Mouse (Mus musculus) heart, adult 11 months (tissue): ENCODE results near the gene Tent4b.

ENCODE experiments used
- DNase-seq: peaks from one replicate; pipeline ENCODE4 v3.0.0; 2022

Tent4b gene

DNA sequence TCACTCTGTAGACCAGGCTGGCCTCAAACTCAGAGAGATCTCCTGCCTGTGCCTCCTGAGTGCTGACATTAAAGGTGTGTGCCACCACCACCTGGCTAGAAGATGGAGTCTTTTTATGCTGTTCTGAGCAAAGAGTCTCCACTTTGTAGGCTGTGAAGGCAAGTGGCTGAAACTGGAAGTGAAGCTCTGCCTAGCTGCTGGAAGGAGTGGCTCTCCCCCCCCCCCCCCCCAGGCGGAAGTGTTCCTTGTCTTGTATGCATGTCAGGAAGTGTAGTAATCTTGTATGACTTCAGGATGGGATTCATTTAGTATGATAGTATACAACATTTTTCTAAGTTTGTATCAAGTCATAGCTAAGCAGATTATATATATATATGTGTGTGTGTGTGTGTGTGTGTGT lies 29.8 kb downstream of the Tent4b start:
- no peak for DNase-seq

DNA sequence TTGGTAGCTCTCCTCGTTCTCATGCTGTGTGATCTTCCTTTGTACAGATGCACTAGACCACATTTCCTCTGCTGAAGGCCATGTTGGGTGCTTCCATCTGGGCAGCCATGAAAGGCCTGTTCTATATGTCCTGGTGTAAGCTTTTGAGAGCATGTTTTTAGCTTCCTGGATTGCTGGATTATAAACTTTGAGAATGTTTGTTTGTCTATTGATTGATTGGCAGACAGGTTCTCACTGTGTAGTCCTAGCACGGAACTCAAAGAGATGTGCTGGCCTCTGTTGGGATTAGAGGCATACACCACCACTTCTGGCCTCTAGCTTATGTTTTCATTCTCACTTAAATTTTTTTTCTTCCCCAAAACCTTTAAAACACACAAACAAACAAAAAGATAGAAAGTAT lies 37.7 kb downstream of the Tent4b start:
- DNase-seq: no peak

DNA sequence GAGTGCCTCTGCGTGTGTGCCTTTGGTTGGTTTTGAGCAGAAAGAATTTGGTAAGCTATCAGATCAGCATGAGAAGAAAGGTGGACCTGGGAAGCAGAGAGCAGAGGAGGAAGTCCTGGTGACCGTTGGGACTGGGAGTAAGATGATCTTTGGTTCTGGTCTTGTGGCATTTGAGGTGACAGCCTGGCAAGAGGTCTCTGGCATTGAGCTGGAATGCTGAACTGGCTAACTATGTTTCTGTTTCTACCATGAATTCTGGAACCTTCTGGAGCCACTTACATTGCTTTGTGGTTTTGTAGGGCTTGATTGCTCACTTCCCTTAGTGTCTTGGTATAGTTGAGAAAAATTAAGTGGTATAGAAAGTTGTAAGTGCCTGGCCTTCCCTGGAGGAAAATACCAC lies 38.6 kb downstream of the Tent4b start:
- no peak for DNase-seq

DNA sequence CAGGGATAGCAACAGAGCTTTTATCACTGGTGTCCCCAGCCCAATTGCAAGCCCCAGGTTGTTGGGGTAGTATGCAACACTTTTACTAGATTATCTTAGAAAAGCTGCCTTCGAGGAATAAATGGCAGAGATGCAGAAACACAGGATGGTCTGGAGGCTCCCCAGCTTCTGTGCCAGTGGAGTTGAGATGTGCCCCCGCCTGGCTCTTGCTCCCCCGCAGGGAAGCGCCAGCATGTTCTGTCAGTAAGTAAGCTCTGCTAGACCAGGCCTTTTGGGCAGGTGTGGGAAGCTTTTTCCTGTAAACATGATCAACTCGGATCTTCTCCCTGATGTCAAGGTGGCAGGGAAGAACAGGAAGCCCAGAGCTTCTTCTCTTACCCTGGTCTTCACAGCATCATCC lies 40.3 kb downstream of the Tent4b start:
- no peak for DNase-seq

DNA sequence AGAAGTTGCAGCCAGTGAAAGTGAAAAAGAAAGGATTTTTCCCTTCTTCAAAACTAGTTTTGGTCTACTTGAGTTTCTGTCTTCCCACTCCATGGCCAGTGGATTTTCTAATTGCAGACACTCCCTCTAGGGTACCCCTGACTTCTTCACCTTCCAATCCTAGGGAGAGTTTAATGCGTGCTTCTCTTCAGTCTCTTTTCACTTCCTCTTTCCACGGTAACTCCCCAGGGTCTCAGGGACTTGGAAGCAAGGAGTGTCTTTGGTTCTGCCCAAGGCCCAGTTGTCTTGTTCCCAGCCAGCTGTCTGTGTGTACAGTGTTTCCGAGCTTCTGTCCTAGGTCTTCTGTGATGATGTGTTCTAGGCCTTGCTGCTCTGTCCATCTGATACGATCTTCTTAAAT lies 42.9 kb downstream of the Tent4b start:
- no peak for DNase-seq

DNA sequence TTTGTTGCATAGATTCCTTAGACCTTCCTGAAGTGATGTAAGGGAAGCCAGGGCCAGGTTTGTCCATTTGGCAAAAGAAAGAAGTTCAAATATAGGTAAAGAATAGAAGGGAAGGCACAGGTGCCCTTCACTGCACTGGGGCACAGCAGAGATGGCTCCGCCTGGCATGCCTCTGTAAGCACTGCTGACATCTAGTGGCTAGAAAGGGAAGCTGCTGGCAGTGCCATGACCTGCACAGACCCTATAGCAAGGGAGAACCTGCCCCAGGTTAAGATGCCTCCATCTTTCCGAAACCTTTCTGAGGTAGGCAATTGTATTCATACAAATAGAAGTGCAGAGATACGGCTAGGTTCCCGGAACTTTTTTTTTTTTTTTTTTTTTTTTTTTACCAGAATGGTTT lies 45.3 kb downstream of the Tent4b start:
- peak; percentile 94 for DNase-seq

DNA sequence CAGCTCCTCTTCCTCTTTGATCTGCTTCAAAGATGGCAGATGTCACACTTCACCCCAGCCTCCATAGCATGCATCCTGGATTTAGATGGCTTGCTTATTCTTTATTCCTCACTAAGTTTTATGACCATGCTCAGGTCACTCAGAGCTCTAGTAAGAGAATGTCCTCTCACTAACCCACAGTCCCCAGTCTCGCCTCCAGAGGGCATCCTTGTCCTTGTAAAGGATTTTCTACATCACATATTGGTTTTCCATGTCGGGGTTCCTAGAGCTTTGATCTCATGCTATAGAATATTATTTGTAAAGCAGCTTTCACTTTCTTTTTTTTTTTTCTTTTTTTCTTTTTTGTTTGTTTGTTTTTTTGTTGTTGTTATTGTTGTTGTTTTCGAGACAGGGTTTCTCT lies 53.8 kb downstream of the Tent4b start:
- no peak for DNase-seq

DNA sequence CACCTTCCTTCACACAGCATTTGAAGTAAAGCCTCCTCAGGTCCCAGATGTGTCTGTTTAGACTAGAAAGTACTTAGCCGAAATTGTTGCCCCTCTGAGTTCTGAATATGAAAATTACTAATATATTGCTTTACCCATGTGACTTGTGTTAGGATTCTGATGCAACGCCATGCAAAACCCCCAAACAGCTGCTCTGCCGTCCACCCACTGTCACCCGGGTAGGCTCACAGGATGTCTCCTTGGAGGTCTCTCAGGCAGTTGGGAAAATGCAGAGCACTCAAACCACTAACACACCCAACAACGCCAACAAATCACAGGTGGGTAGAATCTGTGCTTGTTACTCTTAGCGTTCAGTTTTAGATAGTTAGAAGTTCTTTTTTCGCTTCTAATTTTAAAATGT lies 55.9 kb downstream of the Tent4b start:
- DNase-seq: no peak

DNA sequence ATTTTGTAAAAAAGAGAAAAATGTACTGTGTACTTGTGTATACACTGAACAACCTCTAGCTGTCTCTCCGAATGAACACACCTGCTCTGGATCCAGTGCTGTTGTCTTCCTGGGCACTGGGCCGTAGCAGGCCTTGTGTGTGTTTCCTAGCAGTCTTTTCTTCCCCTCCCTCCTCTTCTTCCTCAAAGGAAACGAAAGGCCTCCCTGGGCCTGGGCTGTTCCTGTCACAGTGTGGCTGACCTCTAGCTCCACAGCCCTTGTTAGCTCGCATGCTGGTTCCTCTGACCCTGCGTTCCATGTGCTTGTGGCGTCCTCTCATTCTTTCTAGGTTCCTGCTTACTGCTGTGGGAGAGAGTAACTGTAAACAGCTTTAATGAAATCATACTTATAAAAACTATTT lies 59.0 kb downstream of the Tent4b start:
- peak; percentile 68 for DNase-seq

DNA sequence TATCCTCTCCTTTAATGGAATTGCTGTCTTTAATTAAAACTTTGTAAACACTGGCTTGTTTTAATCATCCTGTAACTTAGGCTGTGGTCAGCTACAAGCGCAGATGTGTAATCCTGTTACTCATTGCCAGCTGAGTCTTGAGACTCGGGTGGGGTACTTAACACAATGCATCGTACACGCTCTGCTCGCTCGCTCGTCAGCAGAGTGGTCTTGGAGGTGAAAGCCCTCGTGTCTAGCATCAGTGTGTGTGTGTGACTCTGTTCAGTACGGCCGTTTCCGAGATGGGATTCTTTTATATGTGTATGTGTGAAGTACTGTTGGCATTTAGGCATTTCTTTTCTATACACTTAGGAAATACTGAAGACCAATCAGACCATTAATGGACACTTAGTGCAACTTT lies 59.5 kb downstream of the Tent4b start:
- peak; percentile 60 for DNase-seq

DNA sequence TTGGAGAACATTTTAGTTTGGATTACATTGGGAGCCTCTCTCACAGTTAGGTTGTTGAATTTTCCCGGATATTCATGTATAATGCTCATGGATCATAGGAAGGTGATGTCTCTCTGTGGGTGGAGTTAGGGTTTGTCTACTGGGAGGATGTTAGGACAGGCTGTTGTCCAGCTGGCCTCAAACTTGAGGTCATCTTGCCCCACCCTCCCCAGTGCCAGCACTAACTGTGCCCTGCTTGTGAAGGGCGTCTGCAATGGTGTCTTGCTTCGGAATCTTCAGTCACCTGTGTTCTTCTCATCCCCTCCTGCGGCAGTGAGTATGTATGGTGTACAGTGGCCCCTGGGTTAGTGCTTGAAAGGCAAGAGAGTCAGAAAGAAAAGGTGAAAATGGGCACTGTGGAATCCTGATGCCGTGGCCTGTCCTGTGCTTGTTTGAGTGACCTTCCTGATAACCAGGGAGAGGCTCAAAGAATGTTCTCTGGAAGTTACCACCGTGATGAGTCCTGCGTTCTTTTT lies 61.5 kb downstream of the Tent4b start:
- DNase-seq: peak; percentile 88

DNA sequence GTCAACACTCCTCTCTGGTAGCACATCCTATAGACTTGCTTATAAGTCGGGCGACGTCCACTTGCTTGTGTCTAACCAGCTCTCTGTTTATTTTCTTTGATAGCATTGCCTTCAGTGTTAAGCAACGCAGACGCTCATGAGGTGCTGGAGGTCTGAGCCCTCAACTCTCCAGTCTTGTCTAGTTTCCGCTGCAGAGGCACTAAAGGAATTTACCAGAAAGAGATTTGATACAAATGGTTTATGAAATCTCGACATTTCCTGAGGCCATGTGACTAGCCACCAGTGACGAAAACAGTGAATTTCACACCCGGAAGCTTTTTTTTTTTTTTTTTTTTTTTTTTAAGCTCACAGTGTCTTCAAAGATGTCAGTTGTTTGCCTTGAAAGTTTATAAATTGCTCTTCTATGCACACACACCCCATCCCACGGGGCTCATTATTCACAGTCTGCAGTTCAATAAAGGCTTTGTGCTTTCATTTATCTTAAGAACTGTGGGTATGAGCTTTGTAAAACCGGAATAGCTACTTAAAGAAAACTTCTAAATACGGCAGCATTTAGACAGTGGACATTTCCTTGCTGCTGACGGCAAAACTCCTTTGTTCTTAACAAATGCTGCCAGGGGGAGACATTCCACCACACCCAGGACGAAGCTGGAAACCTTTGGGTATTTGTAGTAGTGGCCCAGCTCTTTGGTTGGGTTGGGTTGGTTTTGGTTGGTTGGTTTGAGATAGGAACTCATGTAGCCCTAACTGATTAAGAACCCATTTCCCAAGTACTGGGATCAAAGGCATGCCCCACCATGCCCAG lies 64.0 kb downstream of the Tent4b start:
- peak; percentile 24 for DNase-seq

DNA sequence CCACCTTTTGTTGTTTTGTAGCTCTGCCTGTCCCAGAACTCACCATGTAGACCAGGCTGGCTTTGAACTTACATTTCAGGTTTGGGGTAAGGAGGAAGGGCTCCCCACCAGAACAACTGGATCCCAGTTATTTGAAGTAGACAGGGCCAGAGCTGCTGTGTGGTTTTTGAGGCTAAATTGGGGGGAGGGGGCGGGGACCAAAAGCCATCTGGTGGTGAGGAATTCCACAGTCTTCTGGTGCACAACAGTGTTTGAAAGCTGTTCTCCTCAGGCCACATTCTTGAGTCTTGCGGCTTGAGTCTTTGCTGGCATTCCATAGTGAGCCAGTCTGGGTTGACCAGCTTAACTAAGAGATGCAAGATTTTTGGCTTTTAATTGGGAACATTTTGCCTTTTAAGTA lies 66.5 kb downstream of the Tent4b start:
- DNase-seq: peak; percentile 61

DNA sequence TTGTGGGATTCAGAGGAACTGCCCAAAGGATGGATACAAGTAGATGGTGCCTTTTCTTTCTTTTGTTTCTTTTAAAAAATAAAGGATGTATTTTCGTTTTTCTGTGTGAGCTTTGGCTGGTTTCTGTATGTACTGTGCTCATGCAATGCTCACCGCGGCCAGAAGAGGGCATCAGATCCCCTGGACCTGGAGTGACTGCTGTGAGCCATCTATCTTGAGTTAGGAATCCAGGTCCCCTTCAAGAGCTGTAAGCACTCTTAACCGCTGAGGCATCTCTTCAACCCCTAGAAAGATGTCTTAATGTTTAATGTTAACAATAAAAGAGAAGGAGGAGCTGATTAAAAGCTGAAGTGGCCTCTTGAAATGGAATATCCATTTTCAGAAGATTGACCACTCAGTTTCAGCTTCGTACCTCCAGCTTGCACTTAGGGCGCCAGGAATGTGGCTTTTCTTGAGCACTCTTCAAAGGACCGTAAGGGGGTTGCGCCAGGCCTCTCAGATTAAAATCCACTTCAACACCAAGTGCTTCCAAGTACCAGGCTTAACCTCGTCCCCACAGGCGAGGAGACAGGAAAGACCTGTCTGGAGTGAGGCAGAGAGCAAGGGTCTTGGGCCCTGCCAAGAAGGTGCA lies 67.3 kb downstream of the Tent4b start:
- peak; percentile 94 for DNase-seq

DNA sequence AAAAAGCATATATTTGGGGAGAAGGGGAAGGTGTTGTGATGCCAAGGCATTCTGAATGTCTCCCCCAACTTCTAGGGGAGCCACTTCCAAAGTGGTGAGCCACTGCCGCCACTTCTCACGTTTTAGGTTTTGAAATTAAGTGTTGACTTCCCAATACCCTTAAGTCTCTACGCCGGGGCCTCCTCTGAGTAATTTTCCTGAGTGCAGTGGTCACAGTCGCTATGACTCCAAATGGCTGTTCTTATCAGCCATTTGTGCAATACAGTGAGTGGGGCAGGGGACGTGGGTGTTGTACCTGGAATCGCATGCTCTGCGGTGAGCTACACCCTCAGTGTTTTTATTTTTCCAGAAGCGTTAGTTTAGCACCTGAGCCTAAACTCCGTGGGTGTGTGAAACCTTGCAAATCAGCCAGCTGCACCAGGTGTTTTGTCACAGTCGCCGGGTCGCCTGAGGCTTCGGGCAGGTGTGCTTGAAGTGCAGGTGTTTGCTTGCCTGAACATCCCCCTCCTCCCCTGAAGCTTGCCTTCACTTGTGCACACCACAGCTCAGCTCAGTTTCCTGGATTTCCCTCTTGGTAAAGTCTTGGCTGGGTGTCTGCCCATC lies 67.9 kb downstream of the Tent4b start:
- DNase-seq: peak; percentile 89

DNA sequence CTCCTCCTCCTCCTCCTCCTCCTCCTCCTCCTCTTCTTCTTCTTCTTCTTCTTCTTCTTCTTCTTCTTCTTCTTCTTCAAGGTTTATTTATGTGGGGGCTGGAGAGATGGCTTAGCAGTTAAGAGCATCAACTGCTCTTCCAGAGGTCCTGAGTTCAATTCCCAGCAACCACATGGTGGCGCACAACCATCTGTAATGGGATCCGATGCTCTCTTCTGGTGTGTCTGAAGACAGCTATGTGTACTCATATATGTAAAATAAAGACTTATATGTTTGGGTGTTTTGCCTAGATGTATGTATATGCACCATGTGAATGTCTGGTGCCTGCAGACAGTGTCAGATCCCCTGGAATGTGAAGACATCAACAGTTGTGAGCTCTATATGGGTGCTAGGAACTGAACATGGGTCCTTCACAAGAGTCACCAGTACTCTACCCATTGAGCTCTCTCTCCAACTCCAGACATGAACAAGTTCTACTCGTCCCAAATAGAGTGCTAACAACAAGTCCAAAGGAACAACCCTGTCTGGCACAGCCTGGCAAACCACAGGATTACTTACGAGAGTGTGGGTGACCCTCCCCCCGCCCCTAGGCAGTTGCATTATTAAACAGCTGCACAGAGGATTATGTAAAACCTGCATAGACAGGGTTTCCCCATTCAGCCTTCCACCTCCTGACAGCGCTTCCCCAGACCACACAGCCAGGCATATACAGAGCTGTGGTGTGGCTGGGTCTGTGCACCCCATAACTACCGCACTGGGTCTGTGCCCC lies 70.3 kb downstream of the Tent4b start:
- peak; percentile 83 for DNase-seq

DNA sequence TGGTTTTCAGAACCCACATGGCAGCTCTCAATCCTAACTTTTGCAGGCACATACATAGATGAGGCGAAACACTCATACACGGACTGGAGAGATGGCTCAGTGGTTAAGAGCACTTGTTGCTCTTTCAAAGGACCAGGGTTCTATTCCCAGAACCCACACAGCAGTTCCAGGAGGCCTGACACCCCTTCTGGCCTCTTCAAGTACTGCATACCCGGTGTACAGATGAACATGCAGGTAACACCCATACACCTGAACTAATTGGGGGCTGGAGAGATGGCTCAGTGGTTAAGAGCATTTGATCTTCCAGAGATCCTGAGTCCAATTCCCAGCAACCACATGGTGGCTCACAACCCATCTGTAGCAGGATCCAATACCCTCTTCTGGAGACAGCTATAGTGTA lies 71.1 kb downstream of the Tent4b start:
- peak; percentile 64 for DNase-seq

DNA sequence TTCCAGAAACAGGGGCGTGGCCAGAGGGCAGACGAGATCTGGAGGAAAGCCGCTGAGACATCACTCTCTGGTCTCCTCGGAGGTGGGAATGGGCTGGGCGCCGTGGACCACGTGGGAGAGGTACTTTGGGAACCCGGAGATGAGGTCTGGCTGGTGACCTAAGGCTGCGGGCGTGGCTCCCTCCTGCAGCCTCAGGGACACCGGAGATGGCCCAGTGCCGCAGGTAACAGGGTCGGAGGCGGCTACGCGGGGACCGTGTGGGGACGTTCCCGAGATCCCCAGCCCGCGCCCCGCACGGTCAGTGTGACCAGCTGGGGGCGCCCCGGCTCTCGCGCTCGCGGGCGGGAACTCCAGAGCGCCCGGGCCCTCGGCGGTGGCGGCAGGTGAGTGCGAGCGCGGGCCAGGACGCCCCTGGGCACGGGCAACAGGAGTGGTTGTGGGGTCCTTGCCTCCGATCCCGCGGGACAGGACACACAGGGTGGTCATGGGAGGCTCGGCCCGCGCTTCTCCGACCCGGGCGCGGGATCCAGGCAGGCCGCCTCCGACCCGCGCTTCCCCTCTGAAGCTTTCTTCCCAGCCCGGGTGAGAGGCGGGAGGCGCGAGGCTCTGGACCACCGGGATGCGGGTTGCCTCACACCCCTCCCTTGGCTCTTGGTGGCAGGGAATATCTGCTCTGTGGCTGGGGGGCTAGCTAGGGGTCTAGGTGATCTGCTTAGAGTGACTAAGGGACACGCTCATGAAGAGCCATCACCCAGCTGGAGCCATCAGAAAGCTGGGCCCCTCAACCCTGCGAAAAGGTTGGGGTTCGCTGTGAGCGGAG lies 73.4 kb downstream of the Tent4b start, which contains the start of gene Adcy7:
Gene Adcy7 (plus strand): TSS at position 173 of the 820 bp plus-strand sequence.
- DNase-seq: peak; percentile 96

DNA sequence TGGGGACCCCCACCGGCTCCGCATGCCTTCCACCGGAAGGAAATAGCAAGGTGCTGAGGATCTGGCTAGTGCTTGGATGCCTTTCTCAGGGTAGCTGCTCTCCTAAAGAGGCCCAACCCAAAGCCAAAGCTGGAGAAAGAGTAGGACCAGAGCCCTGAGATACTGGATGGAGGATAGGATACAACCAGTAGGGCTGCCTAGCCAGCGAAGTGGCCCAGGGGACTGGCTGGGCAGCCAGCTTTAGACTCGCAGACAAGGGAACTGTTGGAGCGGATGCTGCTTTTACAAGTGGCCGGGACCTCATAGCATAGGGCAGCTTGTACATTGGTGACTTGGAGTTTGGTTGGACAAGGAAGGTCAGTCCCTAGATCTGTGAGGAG lies 74.0 kb downstream of the Tent4b start:
- peak; percentile 94 for DNase-seq

DNA sequence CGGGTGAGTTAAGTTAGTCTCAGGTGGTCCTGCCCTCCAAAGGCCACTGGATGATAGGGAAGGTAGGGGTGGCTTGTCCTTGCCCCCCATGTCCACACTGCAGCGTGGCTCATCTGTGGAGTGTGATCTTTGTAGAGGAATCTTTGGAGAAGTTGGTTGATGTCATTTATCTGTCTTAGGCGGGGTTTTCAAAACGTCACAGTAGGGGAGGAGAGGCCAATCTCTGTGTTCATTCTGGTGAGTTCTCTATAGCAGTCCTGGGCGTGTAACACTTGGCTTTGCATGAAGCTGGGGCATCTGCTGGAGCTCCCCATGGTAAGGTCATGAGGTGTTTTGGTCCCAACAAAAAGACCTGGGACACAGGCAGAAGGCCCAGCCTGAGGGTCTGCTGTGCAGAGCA lies 75.1 kb downstream of the Tent4b start:
- DNase-seq: no peak

DNA sequence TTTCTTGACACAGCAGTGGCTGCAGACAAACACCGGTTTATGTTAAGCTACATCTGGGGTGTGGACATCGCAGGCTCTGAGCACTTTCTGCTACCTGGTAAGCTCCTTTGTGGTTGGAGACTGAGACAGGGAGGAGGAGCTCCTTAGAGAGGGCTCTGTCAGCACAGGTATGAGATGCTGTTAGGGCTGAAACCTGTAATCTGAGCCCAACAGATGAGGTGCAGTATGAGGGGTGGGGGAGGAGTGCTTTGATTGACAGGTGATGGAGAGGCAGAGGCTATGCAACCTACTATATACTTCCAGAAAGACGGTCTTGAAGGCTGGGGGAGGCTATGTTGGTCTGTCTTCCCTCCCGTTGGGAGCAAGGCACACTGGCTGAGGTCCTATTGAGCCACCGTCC lies 80.2 kb downstream of the Tent4b start:
- DNase-seq: no peak

DNA sequence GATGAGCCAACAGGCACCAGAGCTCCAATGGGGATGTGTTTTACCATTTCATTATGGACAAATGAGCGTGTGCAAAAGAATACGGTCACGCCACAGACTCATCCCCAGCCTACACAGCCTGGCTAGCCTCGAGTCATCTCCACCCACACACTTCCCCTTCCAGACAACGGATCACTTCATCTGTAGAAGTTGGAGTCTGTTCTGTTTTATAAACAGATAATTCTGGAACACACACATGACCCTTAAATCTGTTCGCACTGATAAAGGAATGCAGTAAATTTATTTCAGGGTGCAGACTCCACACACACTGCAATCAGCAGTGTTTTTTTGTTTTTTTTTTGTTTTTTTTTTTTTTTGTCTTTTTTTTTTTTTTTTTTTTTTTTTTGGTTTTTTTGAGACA lies 80.7 kb downstream of the Tent4b start:
- peak; percentile 95 for DNase-seq
